Mouse (Mus musculus): ENCODE results near the gene Matn1. TPM values are rescaled to one million over a fixed set of nuclear protein-coding genes. Genes with fewer than 3 reads are reported as not detected.

The Matn1 gene
- polyA plus RNA-seq (2015; fragmentation: Nextera tagmentation; extraction: Ambion mirVana), result 0.29 TPM in 1 of 2 replicates, not detected in the other

GRCm38 (mm10) chr4:130944112-130944511 lies at the start of gene Matn1:
TSS of gene Matn1 (plus strand) at chr4:130944385.
- no peak within 1 kb of the TSS for H3K27ac ChIP-seq (ENCODE audit: low read length)
- H3K9me3 ChIP-seq (replicated peaks; ENCODE audit: control insufficient read depth, low read length, poor library complexity, severe bottlenecking), result no peaks in the 10 kb centered on the region
- WGBS, result 47% methylated on average over 6 of the region's 6 CpGs
- no peak within 1 kb of the TSS for H3K4me3 ChIP-seq (ENCODE audit: low read depth, low read length)
- no peaks in the 10 kb centered on the region for H3K36me3 ChIP-seq (ENCODE audit: control insufficient read depth, insufficient read depth, low read length)
- no peak for ATAC-seq
- no peak within 1 kb of the TSS for H3K9ac ChIP-seq (ENCODE audit: low read depth, low read length)
- H3K4me2 ChIP-seq (ENCODE audit: low read length), result no peak within 1 kb of the TSS
- H3K27me3 ChIP-seq (ENCODE audit: control insufficient read depth, insufficient read depth, low read depth, low read length), result no peaks in the 10 kb centered on the region
- H3K4me1 ChIP-seq (ENCODE audit: control insufficient read depth, insufficient read depth, low read length), result no peaks in the 10 kb centered on the region

DNA sequence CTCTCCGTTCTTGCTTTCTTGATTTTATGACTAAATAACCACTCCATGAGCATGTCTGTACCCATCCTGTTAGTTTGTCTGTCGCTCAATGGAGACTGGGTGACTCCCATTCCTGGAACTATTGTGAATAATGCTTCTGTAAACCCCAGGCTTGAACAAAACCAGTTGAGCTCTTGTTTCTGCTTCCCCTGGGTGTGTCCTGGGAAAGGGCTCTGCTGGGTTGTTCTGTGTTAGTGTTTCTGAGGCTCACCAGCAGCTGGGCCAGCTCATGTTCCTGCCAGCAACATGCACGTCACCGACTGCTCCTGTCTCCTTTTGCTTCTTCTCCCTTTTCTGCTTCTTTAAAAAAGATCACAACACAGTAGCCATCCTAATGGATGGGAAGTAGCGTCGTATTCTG lies 48.5 kb upstream of the Matn1 start:
- Histone ChIP-seq H3K9ac (ENCODE audit: low read depth, low read length) (no peak overlapping the region), H3K9me3 (replicated peaks; ENCODE audit: control insufficient read depth, low read length, poor library complexity, severe bottlenecking) (no peaks in the 10 kb centered on the region), H3K4me2 (ENCODE audit: low read length) (no peak overlapping the region), H3K4me3 (ENCODE audit: low read depth, low read length) (no peak overlapping the region), H3K27me3 (ENCODE audit: control insufficient read depth, insufficient read depth, low read depth, low read length) (no peaks in the 10 kb centered on the region), H3K27ac (ENCODE audit: low read length) (no peak overlapping the region), H3K36me3 (ENCODE audit: control insufficient read depth, insufficient read depth, low read length) (no peaks in the 10 kb centered on the region), H3K4me1 (ENCODE audit: control insufficient read depth, insufficient read depth, low read length) (no peaks in the 10 kb centered on the region)
- ATAC-seq, result no peak
- 86% methylated on average over 6 of the region's 6 CpGs for WGBS

- H3K4me2 ChIP-seq (ENCODE audit: low read length), result no peak overlapping the region
- ATAC-seq, result no peak
- no peak overlapping the region for H3K9ac ChIP-seq (ENCODE audit: low read depth, low read length)
- H3K27me3 ChIP-seq (ENCODE audit: control insufficient read depth, insufficient read depth, low read depth, low read length), result no peaks in the 10 kb centered on the region
- no peaks in the 10 kb centered on the region for H3K36me3 ChIP-seq (ENCODE audit: control insufficient read depth, insufficient read depth, low read length)
- H3K4me1 ChIP-seq (ENCODE audit: control insufficient read depth, insufficient read depth, low read length), result no peaks in the 10 kb centered on the region
- no peaks in the 10 kb centered on the region for H3K9me3 ChIP-seq (replicated peaks; ENCODE audit: control insufficient read depth, low read length, poor library complexity, severe bottlenecking)
- WGBS, result 80% methylated on average over 2 of the region's 2 CpGs
- H3K27ac ChIP-seq (ENCODE audit: low read length), result no peak overlapping the region
- H3K4me3 ChIP-seq (ENCODE audit: low read depth, low read length), result no peak overlapping the region
Measured at GRCm38 (mm10) chr4:130896372-130896771, 47.8 kb upstream of the Matn1 start.

- Histone ChIP-seq H3K4me2 (ENCODE audit: low read length) (no peak overlapping the region), H3K9ac (ENCODE audit: low read depth, low read length) (no peak overlapping the region), H3K27ac (ENCODE audit: low read length) (no peak overlapping the region), H3K4me3 (ENCODE audit: low read depth, low read length) (no peak overlapping the region), H3K27me3 (ENCODE audit: control insufficient read depth, insufficient read depth, low read depth, low read length) (no peaks in the 10 kb centered on the region), H3K9me3 (replicated peaks; ENCODE audit: control insufficient read depth, low read length, poor library complexity, severe bottlenecking) (no peaks in the 10 kb centered on the region), H3K4me1 (ENCODE audit: control insufficient read depth, insufficient read depth, low read length) (no peaks in the 10 kb centered on the region), H3K36me3 (ENCODE audit: control insufficient read depth, insufficient read depth, low read length) (no peaks in the 10 kb centered on the region)
- no peak for ATAC-seq
- 40% methylated on average over 3 of the region's 3 CpGs for WGBS
Measured at GRCm38 (mm10) chr4:130899383-130899781, 44.8 kb upstream of the Matn1 start.

- no peak for ATAC-seq
- H3K4me2 ChIP-seq (ENCODE audit: low read length), result no peak overlapping the region
- WGBS, result 78% methylated on average over 6 of the region's 6 CpGs
- no peak overlapping the region for H3K9ac ChIP-seq (ENCODE audit: low read depth, low read length)
- no peaks in the 10 kb centered on the region; the same call in 1 of the 2 replicates for H3K4me1 ChIP-seq (ENCODE audit: control insufficient read depth, insufficient read depth, low read length)
- H3K36me3 ChIP-seq (ENCODE audit: control insufficient read depth, insufficient read depth, low read length), result no peaks in the 10 kb centered on the region
- H3K9me3 ChIP-seq (replicated peaks; ENCODE audit: control insufficient read depth, low read length, poor library complexity, severe bottlenecking), result no peaks in the 10 kb centered on the region
- H3K27ac ChIP-seq (ENCODE audit: low read length), result no peak overlapping the region
- H3K4me3 ChIP-seq (ENCODE audit: low read depth, low read length), result no peak overlapping the region
- no peaks in the 10 kb centered on the region for H3K27me3 ChIP-seq (ENCODE audit: control insufficient read depth, insufficient read depth, low read depth, low read length)
Measured at GRCm38 (mm10) chr4:130899782-130900427, 44.3 kb upstream of the Matn1 start.

GRCm38 (mm10) chr4:130900746-130901145 lies 43.4 kb upstream of the Matn1 start:
- H3K27me3 ChIP-seq (ENCODE audit: control insufficient read depth, insufficient read depth, low read depth, low read length), result no peaks in the 10 kb centered on the region
- no peaks in the 10 kb centered on the region for H3K9me3 ChIP-seq (replicated peaks; ENCODE audit: control insufficient read depth, low read length, poor library complexity, severe bottlenecking)
- H3K9ac ChIP-seq (ENCODE audit: low read depth, low read length), result no peak overlapping the region
- H3K4me1 ChIP-seq (ENCODE audit: control insufficient read depth, insufficient read depth, low read length), result no peaks in the 10 kb centered on the region; the same call in 1 of the 2 replicates
- no peak overlapping the region for H3K4me3 ChIP-seq (ENCODE audit: low read depth, low read length)
- 77% methylated on average over 7 of the region's 7 CpGs for WGBS
- no peak overlapping the region for H3K4me2 ChIP-seq (ENCODE audit: low read length)
- H3K36me3 ChIP-seq (ENCODE audit: control insufficient read depth, insufficient read depth, low read length), result no peaks in the 10 kb centered on the region
- no peak overlapping the region for H3K27ac ChIP-seq (ENCODE audit: low read length)
- ATAC-seq, result no peak

DNA sequence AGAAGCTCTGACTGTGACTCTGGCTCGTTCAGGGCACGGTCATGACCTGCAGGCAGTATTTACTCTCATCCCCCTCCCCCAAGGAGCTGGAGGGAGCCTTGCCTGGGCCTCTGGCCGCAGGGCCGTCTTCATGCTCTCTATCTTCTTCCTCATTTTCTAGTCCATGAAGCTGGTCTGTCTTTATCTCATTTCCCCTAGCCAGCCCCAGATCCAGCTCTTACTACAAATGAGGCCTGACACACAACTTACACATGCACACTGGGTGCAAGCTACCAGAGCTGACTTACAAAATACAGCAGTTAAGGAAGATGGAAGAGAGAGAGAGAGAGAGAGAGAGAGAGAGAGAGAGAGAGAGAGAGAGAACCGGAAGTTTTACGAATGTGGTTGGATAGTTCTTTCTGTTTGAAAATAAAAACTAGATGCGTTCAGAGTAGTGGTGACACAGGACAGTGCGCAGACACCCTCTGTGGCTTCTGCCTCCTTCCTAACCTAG lies 41.9 kb upstream of the Matn1 start:
- Histone ChIP-seq H3K9me3 (replicated peaks; ENCODE audit: control insufficient read depth, low read length, poor library complexity, severe bottlenecking) (no peaks in the 10 kb centered on the region), H3K4me3 (ENCODE audit: low read depth, low read length) (no peak overlapping the region), H3K4me1 (ENCODE audit: control insufficient read depth, insufficient read depth, low read length) (no peaks in the 10 kb centered on the region; the same call in 1 of the 2 replicates), H3K36me3 (ENCODE audit: control insufficient read depth, insufficient read depth, low read length) (no peaks in the 10 kb centered on the region), H3K27ac (ENCODE audit: low read length) (no peak overlapping the region), H3K9ac (ENCODE audit: low read depth, low read length) (no peak overlapping the region), H3K27me3 (ENCODE audit: control insufficient read depth, insufficient read depth, low read depth, low read length) (no peaks in the 10 kb centered on the region), H3K4me2 (ENCODE audit: low read length) (no peak overlapping the region)
- ATAC-seq, result no peak
- WGBS, result 63% methylated on average over 8 of the region's 8 CpGs

GRCm38 (mm10) chr4:130905025-130905424 lies 39.2 kb upstream of the Matn1 start:
- Histone ChIP-seq H3K4me1 (ENCODE audit: control insufficient read depth, insufficient read depth, low read length) (no peaks in the 10 kb centered on the region; the same call in 1 of the 2 replicates), H3K4me3 (ENCODE audit: low read depth, low read length) (no peak overlapping the region), H3K36me3 (ENCODE audit: control insufficient read depth, insufficient read depth, low read length) (no peaks in the 10 kb centered on the region), H3K9ac (ENCODE audit: low read depth, low read length) (no peak overlapping the region), H3K9me3 (replicated peaks; ENCODE audit: control insufficient read depth, low read length, poor library complexity, severe bottlenecking) (no peaks in the 10 kb centered on the region), H3K4me2 (ENCODE audit: low read length) (no peak overlapping the region), H3K27me3 (ENCODE audit: control insufficient read depth, insufficient read depth, low read depth, low read length) (no peaks in the 10 kb centered on the region), H3K27ac (ENCODE audit: low read length) (no peak overlapping the region)
- ATAC-seq, result no peak
- 77% methylated on average over 7 of the region's 7 CpGs for WGBS

- Histone ChIP-seq H3K27ac (ENCODE audit: low read length) (no peak overlapping the region), H3K4me1 (ENCODE audit: control insufficient read depth, insufficient read depth, low read length) (no peaks in the 10 kb centered on the region; the same call in 1 of the 2 replicates), H3K9ac (ENCODE audit: low read depth, low read length) (no peak overlapping the region), H3K36me3 (ENCODE audit: control insufficient read depth, insufficient read depth, low read length) (no peaks in the 10 kb centered on the region), H3K9me3 (replicated peaks; ENCODE audit: control insufficient read depth, low read length, poor library complexity, severe bottlenecking) (no peaks in the 10 kb centered on the region), H3K4me2 (ENCODE audit: low read length) (no peak overlapping the region), H3K4me3 (ENCODE audit: low read depth, low read length) (no peak overlapping the region), H3K27me3 (ENCODE audit: control insufficient read depth, insufficient read depth, low read depth, low read length) (no peaks in the 10 kb centered on the region)
- no peak for ATAC-seq
- 83% methylated on average over 6 of the region's 6 CpGs for WGBS
Measured at GRCm38 (mm10) chr4:130905882-130906281, 38.3 kb upstream of the Matn1 start.

Measured in midbrain, embryonic 16.5 days (tissue).